Mouse (Mus musculus): Measurements from ENCODE around the gene Maf.

DNA sequence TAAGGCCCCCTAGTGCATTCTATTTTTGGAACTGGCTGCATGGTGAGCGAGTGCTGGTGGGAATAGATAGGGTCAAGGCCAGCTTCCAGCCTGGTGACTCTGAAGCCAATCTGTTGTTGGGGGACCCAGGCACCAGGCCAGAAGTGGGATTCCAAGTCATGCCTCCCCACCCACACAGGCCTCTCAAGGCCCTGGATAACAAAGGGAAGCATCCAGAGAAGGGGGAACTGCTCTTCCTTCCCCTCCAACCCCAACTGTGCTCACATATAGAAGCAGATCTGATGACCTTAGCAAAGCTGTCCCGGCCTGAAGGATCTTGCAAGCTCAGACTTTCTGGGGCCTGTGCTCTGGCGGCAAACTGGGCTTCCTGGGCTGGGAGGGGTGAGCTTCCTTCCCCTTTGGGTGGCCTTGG lies 57.5 kb downstream of the Maf start:
- TF ChIP-seq GATA1 (IDR thresholded peaks at IDR 0.05; ENCODE audit: borderline replicate concordance, low read length), result no peak
- TF ChIP-seq FLI1 (IDR thresholded peaks at IDR 0.05; ENCODE audit: low read length), result no peak

All from megakaryocyte, embryonic 14.5 days (primary cell).